Mouse (Mus musculus) neural tube, embryonic 11.5 days (tissue): Measurements from ENCODE around the gene Far2. TPM values are rescaled to one million over a fixed set of nuclear protein-coding genes. Genes with fewer than 3 reads are reported as not detected.
"Not testable (repeated sequence)": the region's sequence is repeated elsewhere in the genome, so short reads cannot be mapped to it uniquely, and the experiment has no call there.

Experiments used
- ATAC-seq: fragments of 200-750 bp; cut with Nextera tagmentation; 2 replicates; pipeline ENCODE4 v1.8.0; 2017; ENCODE audit warnings: moderate number of reproducible peaks, mild to moderate bottlenecking, moderate TSS enrichment, moderate library complexity; ENCODE audit not compliant: insufficient read depth, low FRiP score, low TSS enrichment
- DNase-seq: peaks from one replicate; pipeline ENCODE4 v3.0.0-alpha.2; 2015; ENCODE audit warnings: low spot score
- H3K27ac ChIP-seq: fragments of 300-500 bp; sonication (generic); 2 replicates; pipeline ENCODE4 v1.5.1; 2014; ENCODE audit warnings: low read depth, mild to moderate bottlenecking, low read length
- H3K27me3 ChIP-seq: fragments of 300-500 bp; sonication (generic); 2 replicates; pipeline ENCODE4 v1.6.1; 2014; ENCODE audit warnings: mild to moderate bottlenecking, low read length, mixed read lengths; ENCODE audit not compliant: control insufficient read depth, insufficient read depth
- H3K36me3 ChIP-seq: fragments of 300-500 bp; sonication (generic); 2 replicates; pipeline ENCODE4 v1.6.1; 2014; ENCODE audit warnings: mild to moderate bottlenecking, low read length, moderate library complexity, mixed read lengths; ENCODE audit not compliant: control insufficient read depth, insufficient read depth
- H3K4me1 ChIP-seq: fragments of 300-500 bp; sonication (generic); 2 replicates; pipeline ENCODE4 v1.6.1; 2014; ENCODE audit warnings: low read length, mixed read lengths; ENCODE audit not compliant: control insufficient read depth, insufficient read depth
- H3K4me2 ChIP-seq: fragments of 300-500 bp; sonication (generic); 2 replicates; pipeline ENCODE4 v1.6.1; 2014; ENCODE audit warnings: low read depth, mild to moderate bottlenecking, moderate library complexity
- H3K4me3 ChIP-seq: fragments of 300-500 bp; sonication (generic); 2 replicates; pipeline ENCODE4 v1.5.1; 2014; ENCODE audit warnings: low read depth, low read length
- H3K9ac ChIP-seq: fragments of 300-500 bp; sonication (generic); 2 replicates; pipeline ENCODE4 v1.6.1; 2014; ENCODE audit warnings: mild to moderate bottlenecking, low read length
- H3K9me3 ChIP-seq: fragments of 300-500 bp; sonication (generic); 2 replicates; pipeline ENCODE4 v1.6.1; 2016; ENCODE audit warnings: low read length; ENCODE audit not compliant: control insufficient read depth
- WGBS: fragments of 180-500 bp; shearing (Covaris S2); extraction: QIAGEN DNeasy Blood & Tissue Kit; methylation state at CpG from one replicate; pipeline ENCODE4 v1.1.7; 2014; 5-methylcytosine and 5-hydroxymethylcytosine counted together
- polyA plus RNA-seq: library from polyadenylated mRNA; unstranded; fragments of >200 nt; fragmentation: Nextera tagmentation; extraction: Ambion mirVana; gene quantifications from 2 replicates; pipeline ENCODE4 v1.2.1, GENCODE M21; 2014

Far2 gene
- polyA plus RNA-seq, 1 experiment from 2014 or later: 2.4 TPM

- Histone ChIP-seq H3K36me3 (no peaks in the 10 kb centered on the region), H3K4me1 (no peaks in the 10 kb centered on the region), H3K4me3 (no peak overlapping the region), H3K27me3 (no peaks in the 10 kb centered on the region), H3K9ac (no peak overlapping the region), H3K4me2 (no peak overlapping the region), H3K27ac (no peak overlapping the region), H3K9me3 (no peaks in the 10 kb centered on the region)
- 77% methylated on average over 9 of the region's 9 CpGs for WGBS
- no peak for DNase-seq
- ATAC-seq: no peak
Observed at GRCm38 (mm10) chr6:148105722-148106268, 58.7 kb downstream of the Far2 start.

- H3K9me3 ChIP-seq: no peaks in the 10 kb centered on the region
- no peak overlapping the region for H3K4me2 ChIP-seq
- H3K4me3 ChIP-seq: no peak overlapping the region
- 74% methylated on average over 8 of the region's 8 CpGs for WGBS
- no peaks in the 10 kb centered on the region for H3K27me3 ChIP-seq
- H3K4me1 ChIP-seq: no peaks in the 10 kb centered on the region
- H3K36me3 ChIP-seq: no peaks in the 10 kb centered on the region
- no peak overlapping the region for H3K27ac ChIP-seq
- DNase-seq: no peak
- no peak for ATAC-seq
- no peak overlapping the region for H3K9ac ChIP-seq
Observed at GRCm38 (mm10) chr6:148108741-148109472, 61.8 kb downstream of the Far2 start.

DNA sequence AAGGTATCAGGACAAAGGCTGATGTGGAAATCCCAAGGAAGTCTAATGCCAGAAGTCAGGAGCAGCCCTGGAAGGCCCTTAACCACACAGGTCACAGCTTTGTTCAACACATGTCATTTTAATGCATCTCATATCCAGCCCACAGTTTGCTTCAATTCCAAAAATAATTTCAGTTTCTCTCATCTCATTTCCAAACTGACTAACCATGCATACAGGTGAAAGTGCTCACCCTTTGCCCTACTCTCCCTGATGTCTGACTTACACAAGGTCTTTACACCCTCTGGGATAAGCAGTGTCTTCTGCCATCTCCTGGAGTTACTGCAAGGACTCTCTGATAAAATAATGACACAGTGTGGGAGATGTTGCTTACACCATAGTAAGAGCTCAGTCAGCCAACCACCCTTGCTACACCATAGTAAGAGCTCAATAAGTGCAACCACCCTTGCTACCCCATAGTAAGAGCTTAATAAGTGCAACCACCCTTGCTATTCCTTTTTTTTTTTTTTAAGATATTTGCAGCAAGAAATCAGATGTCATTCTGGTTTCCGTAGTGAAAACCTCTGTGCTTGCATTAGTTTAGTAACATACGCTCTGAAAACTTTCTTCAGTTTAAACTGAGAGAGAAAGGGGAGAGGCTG is 64.1 kb downstream of the Far2 start:
- H3K27me3 ChIP-seq: no peaks in the 10 kb centered on the region
- no peaks in the 10 kb centered on the region for H3K9me3 ChIP-seq
- no peak for ATAC-seq
- WGBS: 89% methylated on average over 2 of the region's 2 CpGs
- no peak overlapping the region for H3K27ac ChIP-seq
- H3K36me3 ChIP-seq: no peaks in the 10 kb centered on the region
- H3K4me2 ChIP-seq: no peak overlapping the region
- H3K4me1 ChIP-seq: no peaks in the 10 kb centered on the region
- H3K4me3 ChIP-seq: no peak overlapping the region
- no peak overlapping the region for H3K9ac ChIP-seq
- no peak for DNase-seq

DNA sequence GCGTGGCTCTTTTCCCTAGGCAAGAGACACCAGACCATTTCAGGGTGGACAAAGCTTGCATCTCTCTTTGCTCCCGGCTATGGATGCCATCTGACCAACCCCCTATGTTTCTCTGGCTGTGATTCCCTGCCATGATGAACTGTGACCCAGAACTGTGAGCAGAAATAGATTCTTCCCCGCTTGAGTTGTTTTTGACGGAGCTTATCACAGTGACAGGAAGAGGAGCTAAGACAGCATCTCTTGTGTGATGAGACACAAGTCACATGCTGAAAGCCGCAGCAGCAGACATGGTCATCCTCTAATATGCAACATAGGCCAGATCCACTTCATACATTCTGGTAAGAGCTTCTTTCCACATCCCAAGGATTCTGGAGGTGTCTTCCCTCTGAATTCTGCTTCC is 69.3 kb downstream of the Far2 start:
- Histone ChIP-seq H3K9me3 (no peaks in the 10 kb centered on the region), H3K4me1 (no peaks in the 10 kb centered on the region), H3K4me2 (no peak overlapping the region), H3K9ac (no peak overlapping the region), H3K4me3 (no peak overlapping the region), H3K27ac (no peak overlapping the region), H3K27me3 (no peaks in the 10 kb centered on the region), H3K36me3 (no peaks in the 10 kb centered on the region)
- WGBS: 91% methylated on average over 5 of the region's 5 CpGs
- no peak for ATAC-seq
- no peak for DNase-seq

GRCm38 (mm10) chr6:148116907-148117306 is 69.8 kb downstream of the Far2 start:
- H3K27ac ChIP-seq: no peak overlapping the region
- H3K4me3 ChIP-seq: no peak overlapping the region
- H3K9ac ChIP-seq: no peak overlapping the region
- no peaks in the 10 kb centered on the region for H3K4me1 ChIP-seq
- DNase-seq: no peak
- 92% methylated on average over 3 of the region's 3 CpGs for WGBS
- H3K4me2 ChIP-seq: no peak overlapping the region
- H3K27me3 ChIP-seq: no peaks in the 10 kb centered on the region
- H3K36me3 ChIP-seq: no peaks in the 10 kb centered on the region
- no peaks in the 10 kb centered on the region for H3K9me3 ChIP-seq
- ATAC-seq: no peak

GRCm38 (mm10) chr6:148117696-148118095 is 70.6 kb downstream of the Far2 start:
- ATAC-seq: no peak
- H3K27me3 ChIP-seq: no peaks in the 10 kb centered on the region
- no peak for DNase-seq
- H3K9me3 ChIP-seq: no peaks in the 10 kb centered on the region
- no peak overlapping the region for H3K4me2 ChIP-seq
- no peak overlapping the region for H3K27ac ChIP-seq
- no peaks in the 10 kb centered on the region for H3K36me3 ChIP-seq
- H3K4me1 ChIP-seq: no peaks in the 10 kb centered on the region
- H3K4me3 ChIP-seq: no peak overlapping the region
- 94% methylated on average over 1 of the region's 1 CpGs for WGBS
- H3K9ac ChIP-seq: no peak overlapping the region

DNA sequence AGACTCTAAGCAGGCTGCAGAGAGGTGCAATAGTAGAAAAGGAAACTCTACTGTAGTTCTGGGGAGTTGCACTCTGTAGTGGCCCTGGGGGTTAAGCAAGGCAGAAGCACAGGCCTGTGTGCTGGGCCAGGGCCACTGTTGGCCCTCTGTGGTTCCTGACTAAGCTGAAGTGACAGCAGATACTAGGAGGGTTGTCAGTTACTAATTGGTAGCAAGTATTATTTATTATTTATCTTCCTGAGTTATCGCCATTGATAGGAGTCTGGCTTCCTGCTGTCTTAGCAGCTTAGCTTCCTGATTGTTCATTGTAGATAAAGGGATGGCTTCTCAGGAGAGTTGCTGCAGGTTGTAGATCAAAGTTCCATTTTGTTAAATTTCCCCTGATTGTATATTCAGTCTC is 73.6 kb downstream of the Far2 start:
- H3K4me1 ChIP-seq: no peaks in the 10 kb centered on the region
- no peaks in the 10 kb centered on the region for H3K36me3 ChIP-seq
- DNase-seq: no peak
- H3K4me2 ChIP-seq: no peak overlapping the region
- no peak overlapping the region for H3K27ac ChIP-seq
- H3K9ac ChIP-seq: no peak overlapping the region
- H3K9me3 ChIP-seq: no peaks in the 10 kb centered on the region
- H3K4me3 ChIP-seq: no peak overlapping the region
- no peaks in the 10 kb centered on the region for H3K27me3 ChIP-seq
- no peak for ATAC-seq
- 83% methylated on average over 1 of the region's 1 CpGs for WGBS

DNA sequence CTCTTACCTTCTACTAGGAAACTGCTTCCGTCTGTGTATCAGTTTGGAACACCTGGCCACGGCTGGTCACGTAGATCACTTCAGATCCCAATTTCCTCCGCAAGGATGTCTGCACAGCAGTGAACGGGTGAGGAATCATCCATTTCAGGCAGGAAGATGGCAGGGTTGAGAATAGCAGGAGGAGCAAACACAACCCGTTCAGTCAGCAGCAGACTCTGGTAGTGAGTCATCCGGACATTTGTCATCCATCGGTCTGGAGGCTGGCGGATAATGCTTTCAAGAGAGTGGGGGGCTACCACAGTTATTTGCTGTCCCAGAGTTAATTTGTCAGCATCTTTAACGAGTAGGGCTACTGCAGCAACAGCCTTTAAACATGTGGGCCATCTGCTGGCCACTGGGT is 79.8 kb downstream of the Far2 start:
- not testable (repeated sequence) for H3K36me3 ChIP-seq, DNase-seq, H3K4me3 ChIP-seq, H3K4me2 ChIP-seq, H3K9ac ChIP-seq, H3K27me3 ChIP-seq, H3K9me3 ChIP-seq, ATAC-seq, H3K27ac ChIP-seq, H3K4me1 ChIP-seq
- 83% methylated on average over 10 of the region's 10 CpGs for WGBS

GRCm38 (mm10) chr6:148132314-148132713 is 85.3 kb downstream of the Far2 start:
- Histone ChIP-seq H3K27me3 (no peaks in the 10 kb centered on the region), H3K9ac (no peak overlapping the region), H3K4me2 (no peak overlapping the region), H3K36me3 (no peaks in the 10 kb centered on the region), H3K4me3 (no peak overlapping the region), H3K27ac (no peak overlapping the region), H3K4me1 (no peaks in the 10 kb centered on the region), H3K9me3 (no peaks in the 10 kb centered on the region)
- ATAC-seq (no peak), DNase-seq (no peak)
- WGBS: 51% methylated on average over 10 of the region's 10 CpGs
